Mouse (Mus musculus) hindbrain, embryonic 14.5 days (tissue): ENCODE measurements around the gene Sult5a1. TPM values are rescaled to one million over a fixed set of nuclear protein-coding genes. Genes with fewer than 3 reads are reported as not detected.

Source experiments
- ATAC-seq: fragments of 200-750 bp; cut with Nextera tagmentation; 2 replicates; pipeline ENCODE4 v1.8.0; 2017; ENCODE audit warnings: moderate number of reproducible peaks, mild to moderate bottlenecking, moderate TSS enrichment, moderate library complexity; ENCODE audit not compliant: low FRiP score
- DNase-seq: peaks from one replicate; pipeline ENCODE4 v3.0.0-alpha.2; 2015; ENCODE audit warnings: low spot score
- H3K27ac ChIP-seq: fragments of 300-500 bp; sonication (generic); 2 replicates; pipeline ENCODE4 v1.5.1; 2014; ENCODE audit warnings: mild to moderate bottlenecking, moderate library complexity
- H3K27me3 ChIP-seq: fragments of 300-500 bp; sonication (generic); 2 replicates; pipeline ENCODE4 v1.6.1; 2014; ENCODE audit warnings: mild to moderate bottlenecking, low read length, mixed read lengths; ENCODE audit not compliant: control insufficient read depth, insufficient read depth
- H3K36me3 ChIP-seq: fragments of 300-500 bp; sonication (generic); replicated peaks from 2 replicates; pipeline ENCODE4 v1.6.1; 2014; ENCODE audit not compliant: control insufficient read depth, insufficient read depth
- H3K4me1 ChIP-seq: fragments of 300-500 bp; sonication (generic); replicated peaks from 2 replicates; pipeline ENCODE4 v1.6.1; 2014; ENCODE audit warnings: antibody characterized with exemption, low read length, mixed read lengths; ENCODE audit not compliant: control insufficient read depth, insufficient read depth
- H3K4me2 ChIP-seq: fragments of 300-500 bp; sonication (generic); replicated peaks from 2 replicates; pipeline ENCODE4 v1.6.1; 2014; ENCODE audit warnings: mild to moderate bottlenecking, moderate library complexity
- H3K4me3 ChIP-seq: fragments of 300-500 bp; sonication (generic); replicated peaks from 2 replicates; pipeline ENCODE4 v1.5.1; 2014; ENCODE audit warnings: mild to moderate bottlenecking, low read length
- H3K9ac ChIP-seq: fragments of 300-500 bp; sonication (generic); 2 replicates; pipeline ENCODE4 v1.6.1; 2014
- H3K9me3 ChIP-seq: fragments of 300-500 bp; sonication (generic); 2 replicates; pipeline ENCODE4 v1.6.1; 2016; ENCODE audit warnings: low read length; ENCODE audit not compliant: control insufficient read depth
- WGBS: fragments of 180-500 bp; shearing (Covaris S2); extraction: QIAGEN DNeasy Blood & Tissue Kit; methylation state at CpG from one replicate; pipeline ENCODE4 v1.1.7; 2014; 5-methylcytosine and 5-hydroxymethylcytosine counted together
- polyA plus RNA-seq: library from polyadenylated mRNA; unstranded; fragments of >200 nt; fragmentation: Nextera tagmentation; extraction: Ambion mirVana; gene quantifications from 2 replicates; pipeline ENCODE4 v1.2.1, GENCODE M21; 2014

The Sult5a1 gene
- polyA plus RNA-seq, 1 experiment from 2014 or later, result 3.0 TPM

DNA sequence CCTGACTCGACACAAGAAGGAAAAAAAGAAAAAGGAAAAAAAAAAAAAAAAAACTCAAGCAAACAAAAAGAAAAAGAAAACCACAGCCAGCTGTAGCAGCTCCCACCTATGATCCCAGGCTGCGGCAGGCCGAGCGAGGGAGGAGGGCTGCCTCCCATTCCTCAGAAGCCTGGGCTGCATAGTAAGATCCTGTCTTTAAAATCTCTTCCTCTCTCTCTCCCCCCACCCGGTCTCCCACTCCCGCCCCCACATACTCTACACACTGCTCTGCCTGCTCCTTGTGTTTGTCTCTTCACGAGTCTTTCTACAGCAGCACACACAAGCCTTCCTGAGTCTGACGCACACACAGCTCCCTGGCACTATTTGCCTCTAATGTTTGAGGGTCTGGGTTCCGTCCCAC, 36.1 kb downstream of the Sult5a1 start:
- H3K27ac ChIP-seq, result no peak overlapping the region
- peaks cover 7% of the 10 kb centered on the region for H3K4me1 ChIP-seq
- peaks cover 38% of the 10 kb centered on the region for H3K27me3 ChIP-seq
- no peaks in the 10 kb centered on the region for H3K36me3 ChIP-seq
- no peak for DNase-seq
- H3K9me3 ChIP-seq, result no peaks in the 10 kb centered on the region
- ATAC-seq, result no peak
- H3K4me2 ChIP-seq, result no peak overlapping the region
- no peak overlapping the region for H3K9ac ChIP-seq
- no peak overlapping the region for H3K4me3 ChIP-seq
- WGBS, result 79% methylated on average over 9 of the region's 9 CpGs

DNA sequence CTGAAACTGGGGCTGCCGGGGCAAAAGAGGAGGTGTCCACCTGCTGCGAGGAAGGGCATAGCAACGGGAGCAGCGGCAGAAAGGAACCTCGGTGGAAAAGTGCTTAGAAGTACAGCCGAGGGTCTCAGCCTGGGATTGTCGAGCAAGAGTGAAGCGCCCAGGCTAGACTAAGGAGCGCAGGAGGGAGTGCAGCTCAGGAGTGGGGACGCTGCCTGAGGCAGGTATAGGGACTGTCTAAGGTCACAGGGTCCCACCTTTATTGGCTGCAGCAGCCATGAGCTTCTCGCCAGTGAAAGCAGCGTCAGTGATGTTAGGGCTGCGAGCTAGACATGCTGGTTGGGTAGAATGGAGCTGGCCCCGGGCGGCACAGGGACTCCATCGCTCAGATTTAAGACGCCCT, 40.4 kb downstream of the Sult5a1 start:
- H3K9me3 ChIP-seq, result no peaks in the 10 kb centered on the region
- ATAC-seq (no peak), DNase-seq (no peak)
- H3K4me2 ChIP-seq, result peak overlapping the region; percentile 60
- peak overlapping the region; percentile 55; the same call in 1 of the 2 replicates for H3K9ac ChIP-seq
- H3K4me3 ChIP-seq, result peak overlapping the region; percentile 42
- H3K27me3 ChIP-seq, result peaks cover 44% of the 10 kb centered on the region
- WGBS, result 2% methylated on average over 17 of the region's 17 CpGs
- no peaks in the 10 kb centered on the region for H3K36me3 ChIP-seq
- peaks cover 8% of the 10 kb centered on the region for H3K4me1 ChIP-seq
- H3K27ac ChIP-seq, result no peak overlapping the region

DNA sequence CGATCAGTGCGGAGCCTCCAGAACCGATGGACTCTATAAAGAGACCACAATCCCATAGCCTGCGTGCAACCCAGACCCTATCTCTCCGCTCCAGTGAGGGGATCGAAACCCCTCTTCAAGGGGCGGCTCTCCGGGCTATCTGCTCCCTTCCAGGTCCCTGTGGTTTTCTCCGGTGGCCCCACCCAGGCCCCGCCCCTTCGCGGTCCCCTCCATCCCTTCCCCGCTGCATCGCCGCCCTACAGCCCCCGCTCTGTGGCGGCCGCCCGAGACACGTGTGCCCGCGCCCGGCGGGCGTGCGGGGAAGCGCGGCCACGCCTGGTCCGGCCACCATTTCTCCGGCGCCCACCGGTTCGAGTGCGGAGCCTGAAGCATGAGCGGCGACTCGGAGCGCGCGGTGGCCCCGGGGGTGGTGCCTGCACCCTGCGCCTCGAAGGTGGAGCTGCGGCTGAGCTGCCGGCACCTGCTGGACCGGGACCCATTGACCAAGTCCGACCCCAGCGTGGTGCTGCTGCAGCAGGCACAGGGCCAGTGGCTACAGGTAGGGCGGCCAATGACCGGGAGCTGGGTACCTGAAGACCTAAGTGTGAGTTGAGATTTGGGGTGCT, 40.9 kb downstream of the Sult5a1 start, which contains the start of gene Cpne7:
Gene Cpne7, plus strand, starts transcription at position 248 of the 605 bp plus-strand sequence.
- Histone ChIP-seq H3K27me3 (peaks cover 44% of the 10 kb centered on the region), H3K9me3 (no peaks in the 10 kb centered on the region), H3K4me1 (peaks cover 8% of the 10 kb centered on the region), H3K27ac (no peak within 1 kb of the TSS), H3K9ac (peak within 1 kb of the TSS; percentile 55), H3K4me2 (peak within 1 kb of the TSS; percentile 60), H3K36me3 (no peaks in the 10 kb centered on the region), H3K4me3 (peak within 1 kb of the TSS; percentile 42)
- 1% methylated on average over 50 of the region's 51 CpGs for WGBS
- no peak for DNase-seq
- ATAC-seq, result 0 out of 2 replicates have a peak, but pooled peaks have one; percentile 37

DNA sequence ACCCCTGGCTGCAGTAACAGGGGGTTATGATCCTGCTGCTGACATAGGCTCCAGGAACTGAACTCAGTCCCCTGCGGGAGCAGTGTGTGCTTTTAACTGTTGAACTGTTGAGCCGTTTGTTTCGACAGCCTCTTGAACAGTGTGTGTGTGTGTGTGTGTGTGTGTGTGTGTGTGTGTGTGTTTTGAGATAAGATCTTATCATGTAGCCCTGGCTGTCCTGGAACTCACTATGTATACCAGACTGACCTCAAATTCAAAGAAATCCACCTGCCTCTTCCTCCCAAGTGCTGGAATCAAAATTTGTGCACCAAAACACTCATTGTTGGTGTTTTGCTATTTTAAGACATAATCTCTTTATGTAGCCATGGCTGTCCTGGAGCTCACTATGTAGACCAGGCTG, 43.5 kb downstream of the Sult5a1 start:
- WGBS, result 62% methylated on average over 3 of the region's 3 CpGs
- Histone ChIP-seq H3K9ac (no peak overlapping the region), H3K4me2 (no peak overlapping the region), H3K27me3 (peaks cover 41% of the 10 kb centered on the region), H3K36me3 (no peaks in the 10 kb centered on the region), H3K4me1 (peaks cover 8% of the 10 kb centered on the region), H3K4me3 (no peak overlapping the region), H3K27ac (no peak overlapping the region), H3K9me3 (no peaks in the 10 kb centered on the region)
- DNase-seq (no peak), ATAC-seq (no peak)

DNA sequence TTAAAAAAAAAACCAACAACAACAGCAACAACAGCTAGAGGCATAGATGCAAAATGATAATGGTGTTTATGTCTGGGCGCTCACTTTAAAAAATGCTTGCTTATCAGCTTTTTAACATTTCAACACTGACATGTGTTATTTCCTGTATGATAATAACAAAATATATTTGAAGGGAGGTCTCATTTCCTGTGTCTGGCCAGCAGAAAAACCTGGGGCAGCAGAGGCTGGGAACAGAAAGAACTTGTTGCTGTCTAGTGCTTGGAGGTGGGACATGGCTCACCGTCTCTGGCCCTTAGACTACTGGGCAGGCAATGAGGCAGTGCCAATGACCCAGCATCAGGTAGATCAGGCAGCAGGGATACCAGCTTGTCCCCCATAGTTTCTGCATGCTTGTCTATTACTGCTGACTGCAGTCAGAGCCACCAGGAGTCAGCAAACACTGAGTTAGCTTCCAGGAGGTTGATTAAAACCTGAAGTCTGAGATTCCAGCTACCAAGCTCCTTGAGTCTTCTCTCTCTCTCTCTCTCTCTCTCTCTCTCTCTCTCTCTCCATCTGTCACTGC, 44.1 kb downstream of the Sult5a1 start:
- Histone ChIP-seq H3K4me1 (peaks cover 8% of the 10 kb centered on the region), H3K9ac (no peak overlapping the region), H3K27ac (no peak overlapping the region), H3K27me3 (peaks cover 35% of the 10 kb centered on the region), H3K4me2 (no peak overlapping the region), H3K9me3 (no peaks in the 10 kb centered on the region), H3K36me3 (no peaks in the 10 kb centered on the region), H3K4me3 (no peak overlapping the region)
- DNase-seq (no peak), ATAC-seq (no peak)
- WGBS, result 71% methylated on average over 2 of the region's 2 CpGs

DNA sequence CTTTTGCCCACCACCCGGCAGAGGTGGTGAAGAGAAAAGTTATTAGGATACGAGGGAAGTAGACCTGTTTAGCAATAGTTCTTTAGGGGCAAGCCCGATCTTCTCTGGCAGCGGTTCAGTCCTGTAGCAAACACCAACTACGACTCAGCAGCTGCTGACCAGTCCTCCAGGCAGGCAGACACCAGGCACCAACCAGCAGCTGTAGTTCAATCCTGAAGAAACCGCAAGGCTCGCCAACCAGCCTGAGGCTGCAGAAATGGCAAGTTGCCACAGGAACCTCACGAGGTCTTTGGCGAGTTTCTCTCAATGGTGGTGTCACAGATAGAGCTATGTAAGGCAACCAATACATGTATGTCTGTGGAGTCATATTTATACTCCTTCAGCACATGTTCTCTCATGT, 45.2 kb downstream of the Sult5a1 start:
- Histone ChIP-seq H3K4me2 (no peak overlapping the region), H3K4me1 (peaks cover 8% of the 10 kb centered on the region), H3K36me3 (no peaks in the 10 kb centered on the region), H3K9me3 (no peaks in the 10 kb centered on the region), H3K27me3 (peaks cover 24% of the 10 kb centered on the region), H3K27ac (no peak overlapping the region), H3K4me3 (no peak overlapping the region), H3K9ac (no peak overlapping the region)
- DNase-seq (no peak), ATAC-seq (no peak)
- WGBS, result 80% methylated on average over 9 of the region's 9 CpGs

DNA sequence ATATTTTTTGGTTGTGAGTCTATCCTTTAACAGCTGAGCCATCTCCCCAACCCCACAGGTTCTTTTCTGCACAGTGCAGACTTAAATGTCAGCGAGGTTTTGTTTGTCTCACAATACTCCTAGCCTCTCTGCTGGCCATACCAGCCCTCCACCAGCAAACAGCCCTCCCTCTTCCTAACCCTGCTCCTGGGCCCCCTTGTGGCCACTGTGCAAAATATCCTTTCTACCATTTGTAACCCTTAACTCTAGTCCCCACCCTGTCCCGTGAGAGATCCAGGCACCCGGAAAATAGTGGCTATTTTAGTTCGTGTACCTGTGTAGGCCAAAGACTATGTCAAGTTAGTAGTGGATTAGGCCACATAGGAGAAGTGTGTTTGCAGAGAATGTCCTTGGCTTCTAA, 47.5 kb downstream of the Sult5a1 start:
- Histone ChIP-seq H3K9me3 (no peaks in the 10 kb centered on the region), H3K36me3 (peaks cover 3% of the 10 kb centered on the region), H3K4me1 (no peaks in the 10 kb centered on the region), H3K4me2 (no peak overlapping the region), H3K9ac (no peak overlapping the region), H3K27ac (no peak overlapping the region), H3K27me3 (peaks cover 1% of the 10 kb centered on the region), H3K4me3 (no peak overlapping the region)
- DNase-seq, result peak; percentile 47
- 19% methylated on average over 4 of the region's 4 CpGs for WGBS
- ATAC-seq, result no peak; the same call in 1 of the 2 replicates

DNA sequence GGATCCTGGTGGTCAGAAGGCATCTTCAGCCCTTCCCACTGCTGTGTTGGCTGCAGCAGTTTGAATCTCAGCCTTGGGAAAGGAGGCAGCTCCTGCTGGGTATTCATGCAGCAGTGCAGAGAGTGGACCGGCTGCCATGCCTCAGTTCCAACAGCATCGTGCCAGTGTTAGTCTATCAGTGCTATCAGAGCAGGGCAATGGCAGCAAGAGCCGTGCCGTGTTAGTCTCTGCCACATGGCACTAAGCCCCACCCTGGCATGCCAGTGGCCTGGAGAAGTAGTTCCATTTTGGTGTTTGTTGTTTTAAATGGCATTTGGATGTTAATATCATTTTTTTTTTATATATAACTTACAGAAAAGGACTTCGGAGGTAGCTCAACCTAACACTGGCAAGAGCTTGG, 49.2 kb downstream of the Sult5a1 start:
- ATAC-seq (no peak), DNase-seq (no peak)
- Histone ChIP-seq H3K27me3 (no peaks in the 10 kb centered on the region), H3K4me1 (peaks cover under 1% of the 10 kb centered on the region), H3K4me3 (no peak overlapping the region), H3K27ac (no peak overlapping the region), H3K9me3 (no peaks in the 10 kb centered on the region), H3K36me3 (peaks cover 20% of the 10 kb centered on the region), H3K9ac (no peak overlapping the region), H3K4me2 (no peak overlapping the region)
- 90% methylated on average over 5 of the region's 5 CpGs for WGBS

DNA sequence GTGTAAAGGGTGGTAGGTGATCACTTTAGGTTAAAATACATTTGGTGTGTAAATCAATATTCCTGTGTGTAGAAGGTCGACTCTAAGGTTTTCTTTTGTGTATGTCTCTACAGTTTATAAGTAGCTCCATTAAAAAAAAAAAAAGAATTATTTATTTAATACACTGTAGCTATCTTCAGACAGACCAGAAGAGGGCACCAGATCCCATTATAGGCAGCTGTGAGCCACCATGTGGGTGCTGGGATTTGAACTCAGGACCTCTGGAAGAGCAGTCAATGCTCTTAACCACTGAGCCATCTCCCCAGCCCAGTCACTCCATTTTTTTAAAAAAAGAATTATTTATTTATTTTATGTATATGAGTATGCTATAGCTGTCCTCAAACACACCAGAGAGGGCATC, 50.1 kb downstream of the Sult5a1 start:
- no peaks in the 10 kb centered on the region for H3K27me3 ChIP-seq
- H3K4me2 ChIP-seq, result no peak overlapping the region
- ATAC-seq, result no peak
- DNase-seq, result no peak
- H3K36me3 ChIP-seq, result peaks cover 29% of the 10 kb centered on the region
- 86% methylated on average over 1 of the region's 1 CpGs for WGBS
- H3K9me3 ChIP-seq, result no peaks in the 10 kb centered on the region
- no peak overlapping the region for H3K9ac ChIP-seq
- H3K4me1 ChIP-seq, result peaks cover 10% of the 10 kb centered on the region
- H3K27ac ChIP-seq, result no peak overlapping the region
- H3K4me3 ChIP-seq, result no peak overlapping the region
